Mouse (Mus musculus): Measurements from ENCODE around the gene Map3k12.

GRCm38 (mm10) chr15:102483136-102483535, 33.7 kb downstream of the Map3k12 start:
- TF ChIP-seq CTCF (IDR thresholded peaks at IDR 0.05; ENCODE audit: extremely low read depth, insufficient read length, insufficient replicate concordance, low read depth, low read length), result no peak
- TF ChIP-seq POLR2A (IDR thresholded peaks at IDR 0.05; ENCODE audit: low read depth, low read length), result no peak

All from small intestine, adult 2 months (tissue).